Mouse (Mus musculus): ENCODE measurements around the gene Olfr780. TPM values are rescaled to one million over a fixed set of nuclear protein-coding genes. Genes with fewer than 3 reads are reported as not detected.

Olfr780 gene
- polyA plus RNA-seq (2015; fragmentation: Illumina TruSeq; extraction: RNeasy Lipid Tissue Mini Kit (QIAGEN cat#74804); ENCODE audit: insufficient read depth, low replicate concordance): not detected

GRCm38 (mm10) chr10:129317817-129318216, at the start of gene Olfr780:
Gene Olfr780, plus strand, starts transcription at chr10:129318117.

GRCm38 (mm10) chr10:129271081-129271535, 46.8 kb upstream of the Olfr780 start, which contains the start of gene Olfr777:
Gene Olfr777, minus strand, starts transcription at chr10:129271485.

GRCm38 (mm10) chr10:129328554-129328953, 10.6 kb downstream of the Olfr780 start, which contains the start of gene Olfr781:
Gene Olfr781, plus strand, starts transcription at chr10:129328854.

GRCm38 (mm10) chr10:129348550-129348949, 30.6 kb downstream of the Olfr780 start, which contains the start of gene Olfr782:
Gene Olfr782, plus strand, starts transcription at chr10:129348850.

Other genes starting within 250 kb of the Olfr780 start
- not detected for gene Olfr766-ps1, start 249.1 kb upstream of the Olfr780 start, polyA plus RNA-seq (2015; fragmentation: Illumina TruSeq; extraction: RNeasy Lipid Tissue Mini Kit (QIAGEN cat#74804); ENCODE audit: insufficient read depth, low replicate concordance)
- not detected for gene Olfr767, start 235.2 kb upstream of the Olfr780 start, polyA plus RNA-seq (2015; fragmentation: Illumina TruSeq; extraction: RNeasy Lipid Tissue Mini Kit (QIAGEN cat#74804); ENCODE audit: insufficient read depth, low replicate concordance)
- not detected for gene Olfr768, start 218.7 kb upstream of the Olfr780 start, polyA plus RNA-seq (2015; fragmentation: Illumina TruSeq; extraction: RNeasy Lipid Tissue Mini Kit (QIAGEN cat#74804); ENCODE audit: insufficient read depth, low replicate concordance)
- gene Olfr769, start 200.3 kb upstream of the Olfr780 start, polyA plus RNA-seq (2015; fragmentation: Illumina TruSeq; extraction: RNeasy Lipid Tissue Mini Kit (QIAGEN cat#74804); ENCODE audit: insufficient read depth, low replicate concordance): not detected
- gene Olfr770, start 179.1 kb upstream of the Olfr780 start, polyA plus RNA-seq (2015; fragmentation: Illumina TruSeq; extraction: RNeasy Lipid Tissue Mini Kit (QIAGEN cat#74804); ENCODE audit: insufficient read depth, low replicate concordance): not detected
- gene Olfr771, start 153.4 kb upstream of the Olfr780 start, polyA plus RNA-seq (2015; fragmentation: Illumina TruSeq; extraction: RNeasy Lipid Tissue Mini Kit (QIAGEN cat#74804); ENCODE audit: insufficient read depth, low replicate concordance): not detected
- gene Olfr772, start 140.2 kb upstream of the Olfr780 start, polyA plus RNA-seq (2015; fragmentation: Illumina TruSeq; extraction: RNeasy Lipid Tissue Mini Kit (QIAGEN cat#74804); ENCODE audit: insufficient read depth, low replicate concordance): not detected
- not detected for gene Olfr773, start 130.7 kb upstream of the Olfr780 start, polyA plus RNA-seq (2015; fragmentation: Illumina TruSeq; extraction: RNeasy Lipid Tissue Mini Kit (QIAGEN cat#74804); ENCODE audit: insufficient read depth, low replicate concordance)
- not detected for gene Olfr774, start 81.9 kb upstream of the Olfr780 start, polyA plus RNA-seq (2015; fragmentation: Illumina TruSeq; extraction: RNeasy Lipid Tissue Mini Kit (QIAGEN cat#74804); ENCODE audit: insufficient read depth, low replicate concordance)
- not detected for gene Olfr775, start 69.7 kb upstream of the Olfr780 start, polyA plus RNA-seq (2015; fragmentation: Illumina TruSeq; extraction: RNeasy Lipid Tissue Mini Kit (QIAGEN cat#74804); ENCODE audit: insufficient read depth, low replicate concordance)
- not detected for gene Olfr776, start 59.0 kb upstream of the Olfr780 start, polyA plus RNA-seq (2015; fragmentation: Illumina TruSeq; extraction: RNeasy Lipid Tissue Mini Kit (QIAGEN cat#74804); ENCODE audit: insufficient read depth, low replicate concordance)
- not detected for gene Olfr777, start 46.6 kb upstream of the Olfr780 start, polyA plus RNA-seq (2015; fragmentation: Illumina TruSeq; extraction: RNeasy Lipid Tissue Mini Kit (QIAGEN cat#74804); ENCODE audit: insufficient read depth, low replicate concordance)
- gene Olfr781, start 10.7 kb downstream of the Olfr780 start, polyA plus RNA-seq (2015; fragmentation: Illumina TruSeq; extraction: RNeasy Lipid Tissue Mini Kit (QIAGEN cat#74804); ENCODE audit: insufficient read depth, low replicate concordance): not detected
- gene Olfr782, start 30.7 kb downstream of the Olfr780 start, polyA plus RNA-seq (2015; fragmentation: Illumina TruSeq; extraction: RNeasy Lipid Tissue Mini Kit (QIAGEN cat#74804); ENCODE audit: insufficient read depth, low replicate concordance): not detected
- gene Olfr784, start 66.0 kb downstream of the Olfr780 start, polyA plus RNA-seq (2015; fragmentation: Illumina TruSeq; extraction: RNeasy Lipid Tissue Mini Kit (QIAGEN cat#74804); ENCODE audit: insufficient read depth, low replicate concordance): not detected
- not detected for gene Olfr785, start 87.3 kb downstream of the Olfr780 start, polyA plus RNA-seq (2015; fragmentation: Illumina TruSeq; extraction: RNeasy Lipid Tissue Mini Kit (QIAGEN cat#74804); ENCODE audit: insufficient read depth, low replicate concordance)
- gene Olfr786, start 109.2 kb downstream of the Olfr780 start, polyA plus RNA-seq (2015; fragmentation: Illumina TruSeq; extraction: RNeasy Lipid Tissue Mini Kit (QIAGEN cat#74804); ENCODE audit: insufficient read depth, low replicate concordance): not detected
- gene Olfr787, start 143.7 kb downstream of the Olfr780 start, polyA plus RNA-seq (2015; fragmentation: Illumina TruSeq; extraction: RNeasy Lipid Tissue Mini Kit (QIAGEN cat#74804); ENCODE audit: insufficient read depth, low replicate concordance): not detected
- gene Olfr788, start 152.9 kb downstream of the Olfr780 start, polyA plus RNA-seq (2015; fragmentation: Illumina TruSeq; extraction: RNeasy Lipid Tissue Mini Kit (QIAGEN cat#74804); ENCODE audit: insufficient read depth, low replicate concordance): not detected
- not detected for gene Olfr789, start 166.6 kb downstream of the Olfr780 start, polyA plus RNA-seq (2015; fragmentation: Illumina TruSeq; extraction: RNeasy Lipid Tissue Mini Kit (QIAGEN cat#74804); ENCODE audit: insufficient read depth, low replicate concordance)
- not detected for gene Olfr790, start 180.4 kb downstream of the Olfr780 start, polyA plus RNA-seq (2015; fragmentation: Illumina TruSeq; extraction: RNeasy Lipid Tissue Mini Kit (QIAGEN cat#74804); ENCODE audit: insufficient read depth, low replicate concordance)
- not detected for gene Olfr791, start 203.7 kb downstream of the Olfr780 start, polyA plus RNA-seq (2015; fragmentation: Illumina TruSeq; extraction: RNeasy Lipid Tissue Mini Kit (QIAGEN cat#74804); ENCODE audit: insufficient read depth, low replicate concordance)
- gene Olfr792, start 221.0 kb downstream of the Olfr780 start, polyA plus RNA-seq (2015; fragmentation: Illumina TruSeq; extraction: RNeasy Lipid Tissue Mini Kit (QIAGEN cat#74804); ENCODE audit: insufficient read depth, low replicate concordance): not detected
- gene Olfr794, start 249.5 kb downstream of the Olfr780 start, polyA plus RNA-seq (2015; fragmentation: Illumina TruSeq; extraction: RNeasy Lipid Tissue Mini Kit (QIAGEN cat#74804); ENCODE audit: insufficient read depth, low replicate concordance): not detected

Data from spleen, adult 10 weeks (tissue).